Mouse (Mus musculus) bone marrow macrophage, adult 2 months (primary cell): ENCODE data around the gene Upf1. TPM values are rescaled to one million over a fixed set of nuclear protein-coding genes. Genes with fewer than 3 reads are reported as not detected.

ENCODE experiments used
- H3K27ac ChIP-seq: 2 replicates; pipeline ENCODE4 v1.5.1; 2012; ENCODE audit warnings: low read depth, low read length; ENCODE audit not compliant: insufficient read depth
- H3K4me1 ChIP-seq: 2 replicates; pipeline ENCODE4 v1.6.1; 2012; ENCODE audit warnings: low read length; ENCODE audit not compliant: control insufficient read depth, insufficient read depth
- H3K4me3 ChIP-seq: 2 replicates; pipeline ENCODE4 v1.5.1; 2012; ENCODE audit warnings: mild to moderate bottlenecking, low read length, moderate library complexity; ENCODE audit not compliant: insufficient read depth
- CTCF ChIP-seq: IDR thresholded peaks from 2 replicates; pipeline ENCODE4 v1.5.1; 2012; ENCODE audit warnings: low read depth, mild to moderate bottlenecking, low read length, moderate library complexity
- POLR2A ChIP-seq: IDR thresholded peaks from 2 replicates; pipeline ENCODE4 v1.6.1; 2012; ENCODE audit warnings: mild to moderate bottlenecking, low read depth, low read length, borderline replicate concordance
- polyA plus RNA-seq: library from polyadenylated mRNA; stranded (reverse); fragments of >200 nt; gene quantifications from 2 replicates; pipeline ENCODE4 v1.2.4, GENCODE M21; 2012; ENCODE audit not compliant: missing spikeins, insufficient read depth, insufficient read length

Gene Upf1
- polyA plus RNA-seq, result 30.6 and 31.6 TPM in 2 replicates

DNA sequence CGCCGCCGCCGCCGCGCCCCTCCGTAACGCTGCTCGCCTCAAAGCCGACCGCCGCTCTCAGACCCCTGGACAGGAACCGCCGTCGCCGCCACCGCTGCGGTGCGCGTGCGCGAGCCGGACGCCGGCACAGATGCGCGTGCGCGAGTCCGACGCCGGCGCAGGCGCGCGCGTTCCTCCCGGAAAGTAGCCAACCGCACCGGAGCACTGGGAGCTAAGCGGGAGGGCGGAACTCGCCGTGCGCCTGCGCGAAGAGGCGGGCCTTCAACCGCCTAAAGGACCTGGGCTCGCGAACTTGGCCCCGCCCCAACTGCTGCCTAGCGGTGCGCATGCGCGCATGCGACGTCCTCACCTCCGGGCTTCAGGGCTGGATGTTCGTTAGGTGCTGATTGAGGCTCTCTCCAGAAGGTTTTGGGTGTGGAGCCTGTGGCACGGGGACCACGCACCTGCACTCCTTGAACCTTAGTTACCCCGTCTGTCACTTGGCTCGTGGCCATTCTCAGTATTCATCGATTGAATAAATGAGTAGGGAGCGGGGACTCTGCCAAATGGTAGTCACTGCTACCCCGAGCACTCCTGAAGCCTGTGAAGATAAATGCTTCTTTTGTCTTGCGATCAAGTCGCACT is at the start of gene Upf1:
Gene Upf1, minus strand, starts transcription at position 85 of the 624 bp plus-strand sequence.
- H3K4me3 ChIP-seq, result peak within 1 kb of the TSS; percentile 81
- TF ChIP-seq POLR2A (no peak), CTCF (no peak)
- peak within 1 kb of the TSS; percentile 56 for H3K27ac ChIP-seq
- H3K4me1 ChIP-seq, result peaks cover 42% of the 10 kb centered on the region

DNA sequence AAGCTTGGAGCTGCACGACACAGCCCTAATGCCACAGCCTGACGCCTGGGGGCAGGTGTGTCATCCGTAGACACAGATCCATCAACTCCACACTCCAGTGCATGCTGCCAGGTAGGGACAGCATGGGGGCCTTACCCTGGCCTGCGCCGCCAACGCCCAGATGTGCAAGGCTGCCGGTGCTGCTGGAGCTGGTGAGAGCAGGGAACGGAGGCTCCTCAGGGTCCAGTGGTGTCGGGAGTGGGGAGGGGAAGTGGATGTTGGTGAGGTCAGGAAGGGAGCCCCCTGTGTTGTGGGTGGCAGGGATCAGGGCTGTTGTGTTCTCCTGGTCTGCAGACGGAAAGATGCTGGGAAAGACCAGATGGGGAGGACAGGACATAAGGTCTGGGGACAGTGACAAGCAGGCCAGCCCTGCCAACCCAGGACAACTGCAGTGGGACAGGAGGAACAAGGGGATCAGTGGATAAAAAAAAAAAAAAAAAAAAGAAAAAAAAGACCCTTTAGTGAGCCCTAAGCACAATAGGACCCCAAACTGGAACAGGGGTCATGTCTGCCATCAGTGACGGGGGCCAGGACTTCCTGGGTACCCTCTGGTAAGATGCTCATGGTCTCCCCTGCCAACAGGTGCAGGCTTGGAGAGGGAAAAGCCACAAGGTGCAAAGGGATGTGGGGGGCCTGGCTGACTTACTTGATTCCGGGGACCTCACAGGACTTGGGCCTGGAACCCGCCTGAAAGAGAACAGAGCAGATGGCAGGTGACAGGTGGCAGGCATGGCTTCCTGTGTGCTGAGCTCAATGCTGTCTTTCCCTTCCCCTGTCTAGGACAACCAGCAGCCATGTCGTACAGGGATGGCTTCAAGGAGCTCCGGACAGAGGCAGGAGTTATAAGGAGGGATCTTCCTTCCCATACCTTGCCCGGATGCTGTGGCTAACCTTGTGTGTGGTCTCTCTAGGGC is 44.8 kb upstream of the Upf1 start:
- H3K4me1 ChIP-seq, result no peaks in the 10 kb centered on the region
- no peak overlapping the region for H3K4me3 ChIP-seq
- no peak for TF ChIP-seq POLR2A
- TF ChIP-seq CTCF, result no peak
- H3K27ac ChIP-seq, result no peak overlapping the region

DNA sequence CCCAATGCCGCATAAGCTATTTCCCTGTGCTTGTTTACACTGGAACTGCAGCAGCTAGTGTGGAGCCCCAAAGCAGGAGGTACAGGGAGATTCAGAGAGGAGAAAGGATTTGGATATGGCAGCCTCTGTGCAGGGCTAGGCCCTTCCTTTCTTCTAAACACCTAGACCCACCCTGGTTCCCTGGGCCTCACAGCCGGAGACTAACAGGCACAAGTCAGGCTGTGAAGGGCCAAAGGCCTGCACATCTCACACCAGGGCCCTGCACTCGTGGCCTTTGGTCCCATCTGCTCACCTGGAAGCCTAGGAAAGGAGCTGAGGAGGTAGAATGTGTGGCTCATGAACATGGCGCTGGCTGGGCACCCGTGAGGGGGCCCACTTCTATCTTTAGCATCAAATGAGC is 43.1 kb upstream of the Upf1 start:
- Histone ChIP-seq H3K4me3 (no peak overlapping the region), H3K27ac (no peak overlapping the region), H3K4me1 (no peaks in the 10 kb centered on the region)
- TF ChIP-seq CTCF, result no peak
- TF ChIP-seq POLR2A, result no peak

DNA sequence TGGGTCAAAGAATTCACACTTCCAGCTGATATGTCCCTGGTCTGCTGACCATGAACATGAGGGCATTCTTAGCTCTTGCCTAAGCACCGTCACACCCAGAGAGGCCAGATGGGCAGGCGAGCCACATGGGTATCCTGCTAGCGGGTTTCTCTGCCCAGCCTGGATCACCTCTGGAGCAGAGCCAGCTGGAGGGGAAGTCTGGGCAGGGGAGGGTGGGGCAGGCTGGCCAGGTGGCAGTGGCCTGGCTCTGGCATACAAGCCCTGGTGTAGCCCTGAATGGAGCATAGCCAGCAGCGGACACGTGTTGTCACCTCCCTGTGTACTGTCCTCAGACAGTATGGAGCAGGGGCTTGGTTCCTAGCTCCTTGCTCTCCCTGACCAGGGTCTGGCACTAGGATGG is 42.6 kb upstream of the Upf1 start:
- Histone ChIP-seq H3K4me1 (no peaks in the 10 kb centered on the region), H3K27ac (no peak overlapping the region), H3K4me3 (no peak overlapping the region)
- TF ChIP-seq POLR2A (no peak), CTCF (no peak)

DNA sequence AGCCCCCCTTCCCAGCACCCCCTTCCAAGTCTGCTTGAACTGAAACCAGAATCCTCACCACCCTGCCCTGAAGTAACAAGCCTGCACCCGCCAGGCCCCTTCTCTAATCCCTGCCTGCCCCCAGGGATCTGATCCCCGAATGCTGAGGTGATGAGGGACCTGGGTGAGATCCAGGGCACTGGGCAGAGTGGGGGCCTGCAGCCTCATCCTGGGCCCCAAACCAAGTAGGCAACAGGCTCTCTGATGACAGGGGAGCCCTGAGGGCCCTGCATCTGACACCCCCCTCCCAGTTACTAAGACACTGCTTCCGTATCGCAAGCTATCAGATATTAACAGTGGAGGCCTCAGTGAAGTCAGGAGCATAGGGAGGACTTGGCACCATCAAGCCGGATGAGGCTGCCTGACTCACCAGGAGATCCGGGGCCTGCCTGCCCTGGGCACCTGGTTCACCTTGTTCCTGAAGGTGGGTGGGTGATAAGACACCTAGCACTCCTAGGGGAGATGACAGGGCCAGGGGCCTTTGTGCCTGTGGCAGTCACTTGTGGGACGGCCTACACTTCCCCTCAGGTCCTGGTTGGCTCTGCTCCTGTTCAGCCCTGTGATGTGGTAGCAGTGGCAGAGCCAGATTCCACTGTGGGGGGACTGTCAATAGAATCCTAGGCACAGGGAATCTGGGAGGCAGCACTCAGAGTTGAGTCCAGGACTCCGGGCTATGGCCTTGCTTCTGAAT is 41.4 kb upstream of the Upf1 start:
- no peaks in the 10 kb centered on the region for H3K4me1 ChIP-seq
- TF ChIP-seq POLR2A (no peak), CTCF (no peak)
- H3K4me3 ChIP-seq, result no peak overlapping the region
- H3K27ac ChIP-seq, result no peak overlapping the region

DNA sequence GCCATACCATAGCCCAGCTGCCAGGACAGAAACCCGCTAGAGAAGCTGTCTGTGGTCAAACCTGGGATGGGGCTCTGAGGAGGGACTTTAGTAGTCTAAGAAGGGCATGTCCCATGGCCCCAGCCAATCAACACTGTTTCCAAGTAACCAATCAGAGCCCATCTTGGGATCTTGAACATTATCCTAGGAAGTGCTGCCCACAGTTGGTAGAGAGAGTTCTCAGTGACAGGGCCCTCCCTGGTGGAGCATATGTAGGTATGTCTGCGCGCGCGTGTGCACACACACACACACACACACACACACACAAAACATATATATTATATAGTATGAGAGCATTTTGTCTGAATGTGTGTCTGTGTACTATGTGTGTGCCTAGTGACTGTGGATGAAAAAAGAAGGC is 40.0 kb upstream of the Upf1 start:
- no peaks in the 10 kb centered on the region for H3K4me1 ChIP-seq
- no peak for TF ChIP-seq POLR2A
- no peak for TF ChIP-seq CTCF
- H3K4me3 ChIP-seq, result no peak overlapping the region
- H3K27ac ChIP-seq, result no peak overlapping the region

DNA sequence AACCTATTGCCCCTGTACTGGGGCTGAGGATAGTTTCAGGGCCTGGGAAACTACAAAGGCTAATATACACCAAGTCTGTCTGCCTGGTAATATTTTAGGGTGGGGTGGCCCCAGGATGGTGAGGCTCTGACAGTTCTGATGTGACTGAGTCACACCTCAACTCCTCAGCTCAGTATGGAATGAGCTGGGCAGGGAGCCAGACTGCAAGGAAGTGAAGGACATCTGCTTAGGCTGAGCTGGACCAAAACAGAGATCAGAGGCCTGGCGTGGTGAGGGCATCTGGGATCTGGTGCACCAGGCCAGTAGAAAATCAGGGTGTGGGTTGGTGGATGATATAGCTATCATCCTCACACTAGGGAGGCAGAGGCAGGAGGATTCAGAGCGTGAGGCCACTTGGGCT is 36.6 kb upstream of the Upf1 start:
- TF ChIP-seq POLR2A (no peak), CTCF (no peak)
- no peaks in the 10 kb centered on the region for H3K4me1 ChIP-seq
- H3K27ac ChIP-seq, result no peak overlapping the region
- H3K4me3 ChIP-seq, result no peak overlapping the region

DNA sequence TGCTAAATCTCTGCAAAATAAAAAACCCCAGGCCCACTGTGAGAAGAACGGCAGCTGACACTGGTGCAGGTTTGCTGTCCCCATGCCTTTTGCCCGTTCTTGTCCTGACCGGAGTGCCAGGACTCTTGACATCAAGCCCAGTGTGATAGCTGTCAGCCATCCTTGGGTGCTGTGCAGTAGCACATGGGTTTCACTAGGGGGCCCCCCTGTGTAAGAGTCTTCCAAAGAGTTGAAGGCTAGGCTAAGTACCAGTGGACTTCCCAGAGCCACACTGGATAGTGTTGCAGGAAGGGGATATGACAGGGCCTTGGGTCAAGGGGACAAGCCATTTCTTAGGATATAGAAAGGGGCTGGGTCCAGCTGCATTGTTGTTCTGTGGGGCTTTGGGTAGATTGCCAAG is 30.2 kb upstream of the Upf1 start:
- TF ChIP-seq CTCF (peak; percentile 70), POLR2A (no peak)
- no peak overlapping the region for H3K27ac ChIP-seq
- no peaks in the 10 kb centered on the region for H3K4me1 ChIP-seq
- no peak overlapping the region for H3K4me3 ChIP-seq

DNA sequence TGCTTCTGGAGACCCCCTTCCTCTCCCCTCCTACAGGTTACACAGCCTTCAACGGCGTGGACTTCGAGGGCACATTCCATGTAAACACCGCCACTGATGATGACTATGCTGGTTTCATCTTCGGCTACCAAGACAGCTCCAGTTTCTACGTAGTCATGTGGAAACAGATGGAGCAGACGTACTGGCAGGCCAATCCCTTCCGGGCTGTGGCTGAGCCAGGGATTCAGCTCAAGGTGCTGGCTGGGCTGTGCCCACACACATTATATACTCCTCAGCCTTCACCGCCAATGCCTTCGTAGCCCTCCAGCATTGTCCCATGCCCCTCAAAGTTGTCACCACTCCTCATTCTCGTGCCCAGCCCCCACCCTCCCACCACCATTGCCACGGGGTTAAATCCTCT is 27.0 kb upstream of the Upf1 start:
- TF ChIP-seq CTCF, result no peak
- no peak for TF ChIP-seq POLR2A
- H3K4me3 ChIP-seq, result no peak overlapping the region
- H3K4me1 ChIP-seq, result peaks cover 5% of the 10 kb centered on the region; the same call in 1 of the 2 replicates
- H3K27ac ChIP-seq, result no peak overlapping the region
